Mouse (Mus musculus) c-Kit-positive CD71-negative TER-119-negative erythroid progenitor cells, embryonic 14.5 days (primary cell): Measurements from ENCODE around the gene Arid5b.

Experiments used
- DNase-seq: peaks from one replicate; pipeline ENCODE4 v3.0.0-alpha.2; 2013; ENCODE audit warnings: low read depth

Gene Arid5b

GRCm38 (mm10) chr10:68164723-68165706 is 113.5 kb downstream of the Arid5b start:
- DNase-seq: no peak

DNA sequence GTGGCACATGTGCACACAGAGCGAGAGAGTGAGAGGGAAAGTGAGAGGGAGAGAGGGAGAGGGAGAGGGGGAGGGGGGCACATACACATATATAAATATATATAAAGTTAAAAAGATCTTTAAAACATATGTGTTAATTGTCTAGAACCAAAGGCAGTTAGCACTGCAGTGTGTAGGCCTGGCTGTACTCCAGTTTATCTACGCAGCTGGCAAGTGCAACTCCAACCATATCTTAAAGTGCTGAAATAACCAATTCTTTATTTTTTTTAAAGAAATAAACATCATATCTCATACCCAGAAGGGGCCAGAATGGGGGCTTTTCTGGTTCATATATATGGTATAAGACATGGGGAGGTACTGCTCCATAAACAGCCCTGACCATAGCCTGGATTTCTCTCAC is 114.4 kb downstream of the Arid5b start:
- no peak for DNase-seq

DNA sequence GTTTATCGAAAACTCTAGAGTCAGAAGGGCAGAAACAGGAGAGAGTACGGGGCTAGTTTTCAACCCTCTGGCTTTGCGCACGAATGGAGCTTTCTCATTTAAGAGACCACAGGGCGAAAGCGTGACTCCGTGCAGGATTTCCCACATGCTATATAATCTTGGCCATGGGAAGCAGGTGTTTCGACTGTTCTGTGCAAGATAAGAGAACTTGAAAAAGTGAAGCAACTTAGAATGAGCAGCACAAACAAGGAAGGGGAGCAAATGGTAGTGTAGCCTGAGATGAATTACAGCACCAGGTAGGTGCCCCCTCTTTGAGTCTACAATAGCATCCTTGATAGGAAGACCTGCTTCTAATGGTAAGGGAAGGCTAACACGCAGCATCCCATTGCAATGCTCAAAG is 118.8 kb downstream of the Arid5b start:
- DNase-seq: no peak

GRCm38 (mm10) chr10:68158555-68158954 is 120.0 kb downstream of the Arid5b start:
- DNase-seq: no peak

DNA sequence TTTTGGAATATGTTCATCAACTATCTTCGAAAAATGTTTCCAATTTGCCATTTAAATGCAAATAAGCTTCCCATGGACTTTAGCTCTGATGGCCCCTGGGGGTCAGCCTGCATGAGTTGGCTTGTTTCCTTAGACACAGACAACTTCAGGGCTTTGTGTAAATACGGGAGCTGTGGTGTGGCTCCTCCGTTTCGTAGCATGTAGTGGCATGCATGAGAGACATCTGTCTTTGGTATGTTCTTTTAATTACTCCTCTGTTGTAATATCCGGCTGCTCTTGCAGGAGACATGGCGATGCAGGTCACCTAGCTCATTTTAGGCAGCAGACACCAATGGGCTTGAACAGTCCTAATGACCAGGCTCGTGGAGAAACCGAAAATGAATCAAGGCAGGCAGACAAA is 121.0 kb downstream of the Arid5b start:
- DNase-seq: no peak

DNA sequence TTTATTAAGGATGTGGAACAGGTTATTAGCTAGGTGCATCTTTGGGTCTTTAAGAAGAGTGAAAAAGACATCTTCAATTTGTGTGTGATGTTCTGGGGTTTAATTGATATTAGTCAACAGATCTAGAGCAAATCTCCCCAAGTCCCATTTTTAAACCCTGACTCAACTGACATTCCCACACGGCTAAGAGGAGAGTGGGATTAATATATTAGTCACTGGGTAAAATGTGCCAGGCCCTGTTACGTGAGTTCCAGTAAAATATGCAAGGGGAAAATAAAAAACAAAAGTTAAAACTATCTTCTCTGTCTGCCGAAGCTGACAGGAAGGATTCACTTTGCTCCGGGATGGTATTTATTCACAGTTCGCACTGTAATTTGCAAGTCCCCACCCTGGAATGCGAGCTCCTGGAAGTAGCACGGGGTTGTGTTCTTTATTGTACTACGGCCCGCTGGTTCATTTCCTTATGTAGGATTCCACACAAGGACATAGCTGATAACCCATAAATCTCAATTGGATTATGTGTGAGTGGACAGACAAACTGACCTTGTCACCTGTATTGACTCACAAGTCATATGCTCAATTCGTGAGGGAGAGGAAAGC is 121.8 kb downstream of the Arid5b start:
- DNase-seq: no peak

GRCm38 (mm10) chr10:68156159-68156558 is 122.4 kb downstream of the Arid5b start:
- DNase-seq: no peak

- DNase-seq: no peak
These were observed 123.0 kb downstream of the Arid5b start for GRCm38 (mm10) chr10:68155431-68156119.

DNA sequence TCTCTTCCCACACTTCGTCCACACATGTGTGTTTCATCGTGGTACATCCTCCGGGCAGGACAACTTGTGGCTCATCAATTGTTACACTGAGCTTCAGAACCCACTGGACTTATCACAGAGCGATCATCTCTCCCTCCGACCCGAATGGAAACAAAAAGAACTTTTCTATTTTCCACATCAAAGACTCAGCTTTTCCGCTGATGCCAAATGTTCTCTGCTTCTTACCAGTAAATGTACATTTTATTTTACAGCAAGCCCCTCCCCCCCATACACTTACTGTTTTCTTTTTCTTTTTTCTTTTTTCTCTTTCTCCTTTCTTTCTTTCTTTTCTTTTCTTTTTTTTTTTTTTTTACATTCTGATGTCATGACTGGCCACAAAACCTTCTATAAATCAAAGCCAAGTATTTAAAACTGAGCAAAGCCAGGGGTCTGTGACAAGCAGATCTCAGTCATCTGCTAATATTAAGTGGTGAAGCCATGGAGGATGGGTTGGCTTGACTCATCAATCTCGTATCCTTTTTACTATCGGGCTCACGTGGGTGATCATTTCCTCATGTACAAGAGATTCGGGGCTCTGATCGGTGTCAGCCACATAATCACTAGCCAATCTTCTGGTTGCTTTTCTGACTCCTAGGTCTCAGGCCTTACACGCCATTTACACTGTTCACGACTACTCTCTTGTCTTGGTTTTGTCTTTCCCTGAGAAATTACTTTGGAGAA is 124.3 kb downstream of the Arid5b start:
- no peak for DNase-seq

GRCm38 (mm10) chr10:68153344-68154045 is 125.0 kb downstream of the Arid5b start:
- no peak for DNase-seq

DNA sequence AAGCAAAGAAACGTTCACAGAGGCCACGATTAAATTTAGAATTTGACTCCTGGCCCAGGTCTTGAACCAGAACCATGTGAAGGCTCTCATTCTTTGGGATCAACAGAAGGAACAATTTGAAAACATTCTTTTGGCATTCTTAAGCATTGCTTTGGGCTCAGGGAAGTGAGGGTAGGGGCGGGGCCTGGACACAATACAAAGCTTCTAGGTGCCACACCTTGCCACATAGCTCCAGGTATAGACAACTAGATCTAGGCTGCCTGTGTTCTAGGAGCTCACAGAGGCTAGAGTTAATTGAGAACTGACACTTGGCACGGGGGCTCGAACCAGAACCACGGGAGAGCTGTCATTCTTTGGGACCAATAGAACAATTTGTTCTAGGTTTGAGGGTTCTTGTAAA is 130.0 kb downstream of the Arid5b start:
- DNase-seq: no peak

GRCm38 (mm10) chr10:68147730-68148129 is 130.8 kb downstream of the Arid5b start:
- DNase-seq: no peak

DNA sequence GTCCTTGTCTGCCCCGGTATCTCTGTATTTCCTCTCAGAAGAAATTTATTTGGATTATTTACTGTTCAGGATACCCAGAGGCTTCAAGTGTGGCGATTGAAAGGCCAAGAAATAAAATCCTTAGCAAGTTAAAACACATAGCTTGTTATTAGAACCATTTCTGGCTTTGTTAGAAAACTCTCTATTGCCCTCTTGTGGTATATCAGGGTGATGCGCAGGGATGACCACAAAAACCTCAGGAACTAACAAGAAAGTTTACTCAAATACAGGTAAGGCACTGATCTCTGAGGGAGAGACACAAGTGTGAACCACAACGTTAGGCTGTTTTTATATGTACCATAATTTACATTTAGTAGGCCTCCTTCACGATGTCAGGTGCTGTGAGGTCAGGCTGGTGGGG is 131.7 kb downstream of the Arid5b start:
- DNase-seq: peak; percentile 50

DNA sequence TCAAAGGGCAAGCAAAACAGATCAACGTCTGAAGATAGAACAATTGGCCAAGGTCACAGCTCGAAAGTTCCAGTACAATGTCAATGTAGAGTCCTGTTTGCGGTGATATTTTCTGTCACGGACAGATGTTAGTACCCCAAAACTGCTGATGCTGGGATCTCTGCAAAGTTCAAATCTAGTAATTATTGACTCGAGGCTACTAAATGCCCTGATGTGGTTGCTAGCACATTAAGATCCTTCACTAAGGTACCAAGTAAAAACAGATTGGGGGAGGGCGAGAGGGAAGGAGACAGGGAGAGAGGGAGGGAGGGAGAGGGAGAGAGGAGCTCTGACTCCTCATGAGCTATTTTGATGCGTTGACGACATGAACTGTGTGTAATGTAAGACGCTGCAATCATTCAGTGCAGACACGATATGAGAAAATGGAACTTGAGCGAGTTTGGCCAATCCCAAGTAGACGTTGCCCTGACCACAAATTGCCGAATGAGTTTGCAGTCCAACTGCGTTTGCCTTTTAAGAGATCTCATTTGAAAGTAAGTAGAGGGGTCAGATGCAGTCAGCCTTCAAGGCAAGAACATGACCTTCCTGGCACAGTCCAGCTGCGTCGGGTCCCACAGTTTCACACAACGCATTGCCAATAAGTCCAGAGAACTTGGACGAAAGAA is 133.1 kb downstream of the Arid5b start:
- no peak for DNase-seq

- DNase-seq: no peak
These were observed 136.0 kb downstream of the Arid5b start for GRCm38 (mm10) chr10:68142501-68142900.

DNA sequence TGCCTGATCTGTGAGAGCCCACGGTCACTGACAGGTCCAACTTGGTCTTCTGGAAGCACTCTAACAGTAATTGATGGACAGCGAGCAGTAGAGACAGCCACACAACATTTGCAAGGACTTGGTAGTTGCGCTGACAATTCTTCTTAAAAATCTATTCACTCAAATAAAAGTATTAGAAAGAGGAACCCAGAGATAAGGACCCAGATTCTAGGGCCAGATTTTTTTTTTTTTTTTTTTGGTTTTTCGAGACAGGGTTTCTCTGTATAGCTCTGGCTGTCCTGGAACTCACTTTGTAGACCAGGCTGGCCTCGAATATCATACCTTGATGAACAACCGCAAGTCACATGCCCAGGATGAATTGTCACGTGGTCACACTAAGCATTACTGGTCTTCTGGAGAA is 137.0 kb downstream of the Arid5b start:
- no peak for DNase-seq

GRCm38 (mm10) chr10:68140871-68141270 is 137.7 kb downstream of the Arid5b start:
- no peak for DNase-seq

DNA sequence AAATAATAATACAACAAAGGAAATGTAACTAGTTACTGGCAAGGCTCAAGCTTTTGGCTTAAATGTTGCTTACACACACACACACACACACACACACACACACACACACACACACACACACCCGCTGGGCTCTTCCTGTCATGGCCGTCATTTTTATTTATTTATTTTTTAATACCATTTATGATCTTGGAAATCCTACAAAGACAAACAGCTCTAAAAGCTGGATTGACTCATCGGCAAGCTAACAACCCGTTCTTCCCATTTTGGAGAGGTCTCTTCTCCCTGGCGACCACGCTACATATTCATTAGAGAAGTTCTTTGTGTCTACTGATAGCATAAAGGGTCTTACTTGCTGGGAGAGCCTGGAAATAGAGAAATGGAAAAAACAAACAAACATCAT is 138.2 kb downstream of the Arid5b start:
- no peak for DNase-seq

GRCm38 (mm10) chr10:68138123-68138522 is 140.4 kb downstream of the Arid5b start:
- DNase-seq: no peak

GRCm38 (mm10) chr10:68137151-68137833 is 141.2 kb downstream of the Arid5b start:
- no peak for DNase-seq
